Mouse (Mus musculus) kidney, embryonic 16.5 days (tissue): ENCODE results near the gene Epn3. TPM values are rescaled to one million over a fixed set of nuclear protein-coding genes. Genes with fewer than 3 reads are reported as not detected.

ENCODE experiments used
- ATAC-seq: fragments of 200-750 bp; cut with Nextera tagmentation; 2 replicates; pipeline ENCODE4 v1.8.0; 2017; ENCODE audit warnings: moderate TSS enrichment; ENCODE audit not compliant: low FRiP score, low TSS enrichment
- H3K27ac ChIP-seq: fragments of 300-500 bp; sonication (generic); 2 replicates; pipeline ENCODE4 v1.5.1; 2014; ENCODE audit warnings: low read length
- H3K27me3 ChIP-seq: fragments of 300-500 bp; sonication (generic); 2 replicates; pipeline ENCODE4 v1.6.1; 2014; ENCODE audit warnings: low read length, control low read depth, mixed read lengths; ENCODE audit not compliant: insufficient read depth
- H3K36me3 ChIP-seq: fragments of 300-500 bp; sonication (generic); 2 replicates; pipeline ENCODE4 v1.6.1; 2014; ENCODE audit warnings: low read length, control low read depth, mixed read lengths; ENCODE audit not compliant: insufficient read depth
- H3K4me1 ChIP-seq: fragments of 300-500 bp; sonication (generic); 2 replicates; pipeline ENCODE4 v1.6.1; 2014; ENCODE audit warnings: low read length, control low read depth, mixed read lengths; ENCODE audit not compliant: insufficient read depth
- H3K4me2 ChIP-seq: fragments of 300-500 bp; sonication (generic); replicated peaks from 2 replicates; pipeline ENCODE4 v1.6.1; 2014; ENCODE audit warnings: low read depth, low read length
- H3K4me3 ChIP-seq: fragments of 300-500 bp; sonication (generic); 2 replicates; pipeline ENCODE4 v1.5.1; 2014; ENCODE audit warnings: mild to moderate bottlenecking, low read length
- H3K9ac ChIP-seq: fragments of 300-500 bp; sonication (generic); replicated peaks from 2 replicates; pipeline ENCODE4 v1.6.1; 2014; ENCODE audit warnings: low read length
- H3K9me3 ChIP-seq: fragments of 300-500 bp; sonication (generic); 2 replicates; pipeline ENCODE4 v1.6.1; 2016; ENCODE audit warnings: low read length, control low read depth
- WGBS: fragments of 180-500 bp; shearing (Covaris S2); extraction: QIAGEN DNeasy Blood & Tissue Kit; methylation state at CpG from one replicate; pipeline ENCODE4 v1.1.7; 2014; 5-methylcytosine and 5-hydroxymethylcytosine counted together
- polyA plus RNA-seq: library from polyadenylated mRNA; unstranded; fragments of >200 nt; fragmentation: Nextera tagmentation; extraction: Ambion mirVana; gene quantifications from 2 replicates; pipeline ENCODE4 v1.2.1, GENCODE M21; 2015

Gene Epn3
- polyA plus RNA-seq, 1 experiment from 2014 or later, result 28.2 TPM

DNA sequence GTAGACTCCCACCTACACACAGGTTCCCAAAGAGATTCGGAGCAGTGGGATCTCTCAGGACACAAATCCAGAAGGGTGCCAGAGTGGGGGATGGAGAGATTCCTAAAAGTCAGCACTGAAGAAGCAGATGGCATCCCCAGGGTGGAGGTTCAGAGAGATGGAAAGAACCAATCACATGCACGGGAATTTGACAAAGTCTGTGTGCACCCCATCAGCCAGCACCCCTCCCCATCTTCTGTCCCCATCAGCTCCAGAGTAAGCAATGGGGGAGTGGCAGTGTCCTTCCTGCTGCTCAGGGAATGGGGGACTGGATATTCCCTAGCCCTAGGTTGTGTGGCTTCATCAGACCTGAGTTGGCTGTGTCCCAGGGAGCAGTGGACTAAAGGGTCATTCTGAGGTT lies 739 bp downstream of the Epn3 start:
- no peaks in the 10 kb centered on the region for H3K27me3 ChIP-seq
- H3K4me2 ChIP-seq, result peak overlapping the region; percentile 56
- H3K27ac ChIP-seq, result peak overlapping the region; percentile 94
- peaks cover 4% of the 10 kb centered on the region; the same call in 1 of the 2 replicates for H3K36me3 ChIP-seq
- peak; percentile 32; the same call in 1 of the 2 replicates for ATAC-seq
- WGBS, result 0% methylated on average over 2 of the region's 2 CpGs
- peak overlapping the region; percentile 72 for H3K9ac ChIP-seq
- H3K4me3 ChIP-seq, result peak overlapping the region; percentile 51
- H3K4me1 ChIP-seq, result peaks cover 53% of the 10 kb centered on the region
- H3K9me3 ChIP-seq, result no peaks in the 10 kb centered on the region

DNA sequence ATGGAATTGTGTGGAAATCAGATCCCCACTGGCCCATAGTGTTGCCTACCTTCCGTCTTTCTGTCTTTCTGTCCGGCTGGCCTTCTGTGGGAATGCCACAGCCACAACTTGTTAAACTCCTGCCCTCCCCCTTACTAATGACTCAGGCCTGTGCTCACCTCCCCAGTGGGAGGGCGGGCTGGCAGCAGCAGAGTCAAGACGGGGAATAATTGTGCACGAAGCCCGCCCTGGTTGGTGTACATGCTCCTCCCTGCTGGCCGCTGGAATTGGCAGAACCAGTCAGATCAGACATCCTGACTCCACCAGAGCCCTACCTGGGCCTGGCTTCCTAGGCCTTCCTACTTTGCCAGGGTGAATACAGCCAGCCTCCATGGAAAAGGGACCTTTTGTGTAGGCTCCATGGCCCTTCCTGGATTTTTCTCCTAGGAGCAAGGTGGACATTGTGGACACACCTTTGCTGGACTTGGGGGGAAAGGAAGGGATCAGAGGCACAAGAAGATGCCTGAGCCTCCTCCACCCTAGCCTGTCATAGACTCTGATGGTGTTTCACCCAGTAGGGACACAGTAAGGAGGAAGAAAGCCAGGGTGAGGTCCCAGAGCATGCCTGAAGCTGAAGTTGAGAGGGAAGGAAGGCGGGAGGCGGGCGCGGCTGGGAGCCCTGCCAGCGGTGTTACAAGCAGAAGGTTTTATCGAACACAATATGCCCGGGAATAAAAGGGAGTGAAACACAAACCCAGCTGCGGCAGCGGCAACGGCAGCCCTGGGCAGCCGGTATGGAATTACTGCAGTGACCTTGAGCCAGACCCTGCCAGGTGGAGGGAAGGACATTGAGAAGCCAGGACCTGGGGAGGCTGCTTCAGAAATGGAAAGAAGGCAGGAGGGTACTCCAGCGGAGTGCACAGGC lies 1.4 kb downstream of the Epn3 start:
- peak; percentile 54 for ATAC-seq
- WGBS, result 18% methylated on average over 18 of the region's 19 CpGs
- Histone ChIP-seq H3K9me3 (no peaks in the 10 kb centered on the region), H3K27ac (peak overlapping the region; percentile 94), H3K9ac (peak overlapping the region; percentile 72), H3K27me3 (no peaks in the 10 kb centered on the region), H3K4me1 (peaks cover 53% of the 10 kb centered on the region), H3K4me3 (peak overlapping the region; percentile 51), H3K36me3 (peaks cover 4% of the 10 kb centered on the region; the same call in 1 of the 2 replicates), H3K4me2 (peak overlapping the region; percentile 56)

DNA sequence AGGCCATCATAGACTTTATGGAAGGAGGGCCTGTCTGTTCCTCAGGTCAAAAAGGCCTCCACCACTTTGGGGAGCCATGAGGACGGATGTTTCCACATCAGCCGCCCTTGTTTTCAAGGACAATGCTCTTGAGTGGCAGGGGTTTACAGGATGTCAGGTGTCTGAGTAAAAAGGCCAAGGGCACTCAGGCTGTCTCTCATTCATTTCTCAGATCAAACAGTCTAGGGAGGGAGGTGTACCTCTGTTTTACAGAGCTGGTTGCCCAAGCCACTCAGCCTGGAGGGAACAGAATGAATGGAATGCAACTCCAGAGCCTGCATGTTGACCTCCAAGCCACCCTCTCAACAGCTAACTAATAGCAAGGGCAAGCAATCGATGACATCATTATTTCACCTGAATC lies 4.4 kb downstream of the Epn3 start:
- peaks cover 60% of the 10 kb centered on the region for H3K4me1 ChIP-seq

GRCm38 (mm10) chr11:94491749-94492099 lies 8.1 kb downstream of the Epn3 start:
- 68% methylated on average over 7 of the region's 7 CpGs for WGBS
- Histone ChIP-seq H3K4me2 (peak overlapping the region; percentile 77), H3K27ac (no peak overlapping the region), H3K4me1 (peaks cover 35% of the 10 kb centered on the region), H3K9ac (peak overlapping the region; percentile 70), H3K36me3 (peaks cover 4% of the 10 kb centered on the region; the same call in 1 of the 2 replicates), H3K27me3 (peaks cover 4% of the 10 kb centered on the region; the same call in 1 of the 2 replicates), H3K4me3 (peak overlapping the region; percentile 50), H3K9me3 (no peaks in the 10 kb centered on the region)
- no peak; the same call in 1 of the 2 replicates for ATAC-seq

More for the DNA sequence above, 4.4 kb downstream of the Epn3 start:
- no peak overlapping the region for H3K27ac ChIP-seq
- 78% methylated on average over 3 of the region's 3 CpGs for WGBS
- H3K9me3 ChIP-seq, result no peaks in the 10 kb centered on the region
- no peak for ATAC-seq
- peaks cover 4% of the 10 kb centered on the region; the same call in 1 of the 2 replicates for H3K36me3 ChIP-seq
- H3K9ac ChIP-seq, result no peak overlapping the region; the same call in 1 of the 2 replicates
- no peak overlapping the region for H3K4me2 ChIP-seq
- H3K27me3 ChIP-seq, result peaks cover 4% of the 10 kb centered on the region; the same call in 1 of the 2 replicates
- H3K4me3 ChIP-seq, result no peak overlapping the region

- Histone ChIP-seq H3K36me3 (peaks cover 4% of the 10 kb centered on the region; the same call in 1 of the 2 replicates), H3K4me3 (peak overlapping the region; percentile 50), H3K9ac (peak overlapping the region; percentile 70), H3K4me2 (peak overlapping the region; percentile 77), H3K9me3 (no peaks in the 10 kb centered on the region), H3K27me3 (peaks cover 4% of the 10 kb centered on the region; the same call in 1 of the 2 replicates), H3K4me1 (peaks cover 30% of the 10 kb centered on the region), H3K27ac (no peak overlapping the region)
- WGBS, result 7% methylated on average over 55 of the region's 55 CpGs
- peak; percentile 72 for ATAC-seq
Measured at GRCm38 (mm10) chr11:94491035-94491748, 8.6 kb downstream of the Epn3 start.

DNA sequence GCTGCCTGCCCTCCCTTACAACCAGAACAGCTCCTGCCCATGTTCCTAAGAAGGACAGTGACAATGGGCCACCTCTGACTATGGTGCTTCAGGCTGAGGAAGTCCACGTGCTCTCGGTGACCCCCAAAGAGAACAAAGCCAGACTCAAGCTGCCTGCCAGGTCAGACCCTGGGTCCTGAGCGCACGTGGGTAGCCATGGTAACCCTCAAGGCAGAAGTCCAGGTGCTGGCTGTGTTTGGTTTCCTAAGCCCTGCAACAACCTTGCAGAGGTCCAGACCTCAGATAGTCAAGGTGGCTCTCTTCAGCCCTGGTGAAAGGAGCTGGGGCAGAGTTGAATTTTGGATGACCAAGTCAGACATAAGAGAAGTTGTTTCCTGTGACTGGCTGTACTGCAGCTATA lies 10.0 kb downstream of the Epn3 start:
- Histone ChIP-seq H3K27ac (0 out of 2 replicates have a peak overlapping the region, but pooled peaks have one; percentile 28), H3K4me3 (no peak overlapping the region), H3K36me3 (no peaks in the 10 kb centered on the region), H3K27me3 (peaks cover 4% of the 10 kb centered on the region; the same call in 1 of the 2 replicates), H3K9me3 (no peaks in the 10 kb centered on the region), H3K4me2 (no peak overlapping the region), H3K4me1 (peaks cover 24% of the 10 kb centered on the region), H3K9ac (no peak overlapping the region)
- no peak for ATAC-seq
- WGBS, result 41% methylated on average over 4 of the region's 4 CpGs

GRCm38 (mm10) chr11:94488767-94489533 lies 10.8 kb downstream of the Epn3 start:
- H3K9ac ChIP-seq, result no peak overlapping the region
- WGBS, result 87% methylated on average over 11 of the region's 11 CpGs
- peaks cover 24% of the 10 kb centered on the region for H3K4me1 ChIP-seq
- H3K27ac ChIP-seq, result no peak overlapping the region
- no peaks in the 10 kb centered on the region for H3K36me3 ChIP-seq
- no peak for ATAC-seq
- H3K4me2 ChIP-seq, result no peak overlapping the region
- H3K27me3 ChIP-seq, result peaks cover 4% of the 10 kb centered on the region; the same call in 1 of the 2 replicates
- no peaks in the 10 kb centered on the region for H3K9me3 ChIP-seq
- H3K4me3 ChIP-seq, result no peak overlapping the region

GRCm38 (mm10) chr11:94486001-94486400 lies 13.8 kb downstream of the Epn3 start, which contains the start of gene Spata20:
Gene Spata20 (minus strand): TSS chr11:94486179.
- Histone ChIP-seq H3K36me3 (no peaks in the 10 kb centered on the region), H3K9ac (0 out of 2 replicates have a peak within 1 kb of the TSS, but pooled peaks have one; percentile 12), H3K4me2 (peak within 1 kb of the TSS; percentile 41), H3K27me3 (no peaks in the 10 kb centered on the region; the same call in 1 of the 2 replicates), H3K4me1 (peaks cover 13% of the 10 kb centered on the region), H3K4me3 (no peak within 1 kb of the TSS), H3K9me3 (no peaks in the 10 kb centered on the region), H3K27ac (no peak within 1 kb of the TSS)
- peak; percentile 74 for ATAC-seq
- 5% methylated on average over 24 of the region's 24 CpGs for WGBS

DNA sequence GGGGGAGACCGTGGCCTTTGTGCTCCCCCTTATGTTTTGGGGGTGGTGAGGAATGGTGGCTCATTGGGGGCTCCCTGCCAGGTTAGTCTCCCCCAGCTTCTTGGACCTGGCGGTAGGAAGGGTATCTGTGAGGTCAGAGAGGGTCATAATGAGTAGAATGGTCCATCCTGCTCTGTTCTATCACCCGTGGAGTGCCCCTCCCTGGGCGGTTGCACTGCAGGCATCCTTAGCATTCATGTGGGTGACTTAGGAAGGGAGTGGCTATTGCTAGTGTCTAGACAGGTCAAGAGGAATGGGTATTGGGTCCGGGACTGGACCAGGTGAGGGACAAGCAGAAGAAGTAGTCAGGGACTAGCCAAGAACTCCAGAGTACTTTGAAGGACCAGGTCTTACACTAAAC lies 14.6 kb downstream of the Epn3 start:
- Histone ChIP-seq H3K9me3 (no peaks in the 10 kb centered on the region), H3K36me3 (no peaks in the 10 kb centered on the region), H3K27ac (no peak overlapping the region), H3K4me2 (no peak overlapping the region), H3K4me1 (peaks cover 10% of the 10 kb centered on the region), H3K27me3 (no peaks in the 10 kb centered on the region; the same call in 1 of the 2 replicates), H3K4me3 (no peak overlapping the region), H3K9ac (no peak overlapping the region)
- no peak for ATAC-seq
- WGBS, result 67% methylated on average over 5 of the region's 5 CpGs
